Mouse (Mus musculus) embryonic facial prominence, embryonic 13.5 days (tissue): ENCODE measurements at regions not wholly inside any gene's neighbourhood (a gene's known extent, or its start where the extent isn't known, plus 50 kb on each side); places are given as distances from the start of the nearest gene placed in this dataset.

Experiments
- ATAC-seq: fragments of 200-750 bp; cut with Nextera tagmentation; 2 replicates; pipeline ENCODE4 v1.8.0; 2017; ENCODE audit warnings: low read depth; ENCODE audit not compliant: insufficient number of reproducible peaks, insufficient read depth, low FRiP score, low TSS enrichment
- H3K27ac ChIP-seq: fragments of 300-500 bp; sonication (generic); 2 replicates; pipeline ENCODE4 v1.5.1; 2015; ENCODE audit warnings: moderate library complexity, mild to moderate bottlenecking, inconsistent platforms
- H3K27me3 ChIP-seq: fragments of 300-500 bp; sonication (generic); 2 replicates; pipeline ENCODE4 v1.6.1; 2015; ENCODE audit warnings: mild to moderate bottlenecking, inconsistent platforms
- H3K36me3 ChIP-seq: fragments of 300-500 bp; sonication (generic); 2 replicates; pipeline ENCODE4 v1.6.1; 2015; ENCODE audit warnings: mild to moderate bottlenecking, inconsistent platforms
- H3K4me1 ChIP-seq: fragments of 300-500 bp; sonication (generic); 2 replicates; pipeline ENCODE4 v1.6.1; 2015; ENCODE audit warnings: inconsistent platforms
- H3K4me2 ChIP-seq: fragments of 300-500 bp; sonication (generic); 2 replicates; pipeline ENCODE4 v1.6.1; 2015; ENCODE audit warnings: moderate library complexity, mild to moderate bottlenecking, inconsistent platforms
- H3K4me3 ChIP-seq: fragments of 300-500 bp; sonication (generic); 2 replicates; pipeline ENCODE4 v1.5.1; 2015; ENCODE audit warnings: mild to moderate bottlenecking, inconsistent platforms
- H3K9ac ChIP-seq: fragments of 300-500 bp; sonication (generic); 2 replicates; pipeline ENCODE4 v1.6.1; 2015; ENCODE audit warnings: mild to moderate bottlenecking, inconsistent platforms
- H3K9me3 ChIP-seq: fragments of 300-500 bp; sonication (generic); 2 replicates; pipeline ENCODE4 v1.6.1; 2016; ENCODE audit warnings: inconsistent platforms
- WGBS: fragments of 180-500 bp; shearing (Covaris S2); methylation state at CpG from one replicate; pipeline ENCODE4 v1.1.7; 2015; ENCODE audit warnings: mixed read lengths; 5-methylcytosine and 5-hydroxymethylcytosine counted together

DNA sequence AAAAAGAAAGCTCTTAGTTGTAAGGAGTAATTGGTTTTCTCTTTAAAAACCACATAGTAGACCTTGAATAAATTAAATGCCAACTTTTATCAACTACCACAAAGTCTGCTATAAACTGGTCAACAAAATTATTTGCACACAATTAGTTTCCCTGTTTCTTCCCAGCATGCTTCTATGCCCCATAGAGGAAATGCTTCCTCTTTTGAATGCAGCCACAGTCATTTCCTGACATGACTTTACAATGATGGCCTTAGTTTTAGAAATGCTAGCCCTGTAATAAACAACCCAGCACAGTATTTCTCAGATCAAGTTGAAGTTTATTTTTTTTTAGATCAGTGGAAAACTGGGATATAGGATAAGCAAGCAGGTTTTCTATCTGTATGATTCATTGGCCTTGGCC, 768.5 kb upstream of the Klhl1 start:
- Histone ChIP-seq H3K36me3 (no peaks in the 10 kb centered on the region), H3K9me3 (no peaks in the 10 kb centered on the region), H3K4me3 (no peak overlapping the region), H3K27ac (no peak overlapping the region), H3K9ac (no peak overlapping the region), H3K4me1 (no peaks in the 10 kb centered on the region), H3K4me2 (no peak overlapping the region), H3K27me3 (no peaks in the 10 kb centered on the region)
- no peak for ATAC-seq

DNA sequence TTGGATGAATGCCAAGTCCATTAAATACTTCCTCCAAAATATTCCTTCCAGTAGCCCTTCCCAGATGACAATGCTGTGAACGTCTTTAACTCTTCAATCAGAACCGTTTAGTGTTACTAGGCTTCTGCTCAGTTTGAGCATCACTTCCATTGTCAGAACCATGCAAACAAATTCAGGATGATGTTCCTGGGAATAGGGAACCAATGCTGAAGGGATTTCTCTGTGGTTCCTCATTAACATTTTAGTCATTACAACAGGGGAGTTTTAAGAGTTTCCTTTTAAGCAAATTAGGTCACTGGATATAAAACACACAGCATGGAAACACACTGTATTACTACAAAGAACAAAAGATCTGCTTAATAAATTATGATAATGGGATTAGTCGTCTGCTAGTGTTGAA, 739.6 kb upstream of the Klhl1 start:
- no peak overlapping the region for H3K4me2 ChIP-seq
- 54% methylated on average over 3 of the region's 3 CpGs for WGBS

More for the DNA sequence above, 739.6 kb upstream of the Klhl1 start:
- Histone ChIP-seq H3K9ac (no peak overlapping the region), H3K27ac (no peak overlapping the region), H3K36me3 (no peaks in the 10 kb centered on the region), H3K4me3 (no peak overlapping the region), H3K4me1 (no peaks in the 10 kb centered on the region), H3K9me3 (no peaks in the 10 kb centered on the region), H3K27me3 (no peaks in the 10 kb centered on the region)
- ATAC-seq: no peak
